Mouse (Mus musculus): ENCODE measurements around the gene Cavin2.

The Cavin2 gene

DNA sequence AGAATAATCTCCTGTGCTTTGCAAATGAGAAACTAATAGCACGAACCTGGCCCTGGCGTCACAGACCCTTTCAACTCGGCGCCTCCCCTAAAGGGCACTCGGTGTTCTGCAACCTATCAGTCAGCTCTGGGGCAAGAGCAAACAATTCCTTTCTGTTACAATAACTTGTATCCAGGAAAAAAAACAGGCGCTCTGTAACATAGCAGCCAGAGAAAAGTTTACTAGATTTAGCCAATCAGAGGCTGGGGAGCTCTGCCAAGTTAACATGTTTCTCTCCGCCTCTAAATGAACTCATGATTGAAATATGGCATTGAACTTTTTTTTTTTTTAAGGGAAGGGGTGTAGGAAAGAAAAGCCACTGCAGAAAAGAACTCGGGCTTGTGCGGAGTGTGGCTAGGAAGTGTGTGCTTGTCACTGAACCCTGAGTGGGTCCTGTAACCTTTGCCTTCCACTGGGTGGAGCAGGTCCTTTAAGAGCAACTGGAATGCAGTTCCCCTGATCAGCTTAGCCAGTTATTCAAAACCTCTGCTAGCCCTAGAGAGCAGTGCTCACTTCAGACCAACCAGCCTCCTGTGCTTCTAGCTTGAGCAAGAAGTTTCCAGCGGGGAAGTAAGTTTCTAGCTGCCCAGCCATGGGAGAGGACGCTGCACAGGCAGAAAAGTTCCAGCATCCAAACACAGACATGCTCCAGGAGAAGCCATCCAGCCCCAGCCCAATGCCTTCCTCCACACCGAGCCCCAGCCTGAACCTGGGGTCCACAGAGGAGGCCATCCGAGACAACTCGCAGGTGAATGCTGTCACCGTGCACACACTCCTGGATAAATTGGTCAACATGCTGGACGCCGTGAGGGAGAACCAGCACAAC is at the start of gene Cavin2:
Gene Cavin2, plus strand, starts transcription at position 372 of the 865 bp plus-strand sequence.
- peak; percentile 39 for DNase-seq (ENCODE audit: low spot score)

DNA sequence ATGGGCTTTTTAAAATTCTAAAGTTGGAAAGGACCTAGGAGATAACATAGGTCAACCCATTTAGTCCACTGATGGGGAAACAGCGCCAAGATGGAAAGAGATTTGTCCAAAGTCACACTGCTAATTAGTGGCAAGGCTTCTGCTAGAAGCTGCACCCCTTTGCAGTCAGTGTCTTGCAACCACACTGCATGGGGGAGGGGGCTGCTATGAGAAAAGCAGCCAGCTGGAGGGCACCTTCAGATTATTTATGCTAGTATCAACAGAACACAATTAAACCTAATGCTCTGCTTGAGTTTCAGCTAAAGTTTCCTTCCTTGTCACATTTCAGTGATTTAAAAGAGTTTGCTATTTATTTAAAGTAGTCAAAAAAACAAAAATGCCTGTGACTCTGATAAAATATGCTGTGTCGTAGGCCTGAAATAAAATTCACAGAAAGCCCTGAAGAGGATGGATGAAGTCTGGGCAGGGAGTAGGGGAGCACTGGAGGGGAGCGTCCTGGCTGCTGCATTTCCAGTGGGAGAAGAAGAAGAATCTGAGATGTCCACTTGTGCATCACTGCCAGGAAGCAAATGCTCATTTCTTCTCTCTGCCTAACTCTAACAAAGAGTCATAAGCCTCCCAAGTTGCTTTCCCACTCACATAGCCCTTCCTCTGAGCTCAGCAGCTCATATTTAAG is 47.5 kb upstream of the Cavin2 start:
- no peak for DNase-seq (ENCODE audit: low spot score)

DNA sequence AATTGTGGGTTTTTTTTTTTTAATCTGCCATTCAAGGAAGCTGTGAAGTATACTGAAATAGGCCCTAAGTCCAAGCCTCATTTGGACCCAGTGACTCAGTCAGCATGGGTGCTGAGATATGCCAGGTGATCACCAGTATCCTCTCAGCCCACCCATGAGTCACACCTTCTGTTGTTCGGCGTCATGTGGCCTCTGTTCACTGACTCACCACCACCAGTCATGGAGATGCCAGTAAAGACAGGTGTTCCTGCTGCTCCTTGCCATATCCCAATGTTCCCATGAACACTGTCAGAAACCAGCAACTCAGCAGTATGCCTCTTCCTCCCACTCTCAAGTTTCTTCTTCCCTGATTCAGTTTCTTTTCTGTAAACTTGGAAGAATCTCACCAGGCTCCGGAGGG is 45.6 kb upstream of the Cavin2 start:
- no peak for DNase-seq (ENCODE audit: low spot score)

GRCm38 (mm10) chr1:51243869-51244268 is 45.1 kb upstream of the Cavin2 start:
- DNase-seq (ENCODE audit: low spot score) = no peak

DNA sequence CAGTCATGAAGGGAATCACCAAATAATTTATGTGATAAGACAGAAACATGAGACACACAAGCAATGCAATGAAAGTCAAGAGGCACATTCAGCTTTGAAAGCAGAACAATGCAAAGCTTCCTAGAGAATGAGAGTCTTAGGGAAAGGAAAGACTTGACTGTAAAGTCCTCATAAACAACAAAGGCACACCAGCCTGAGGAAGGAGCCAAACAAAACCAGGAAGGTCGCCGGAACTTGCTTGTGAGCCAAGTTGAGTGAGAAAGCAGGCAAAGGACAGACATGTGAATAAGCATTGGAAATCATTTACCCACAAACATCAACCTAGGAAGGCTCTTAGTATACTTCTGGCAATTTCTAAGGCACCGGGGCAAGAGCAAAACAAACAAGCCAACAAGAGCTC is 43.5 kb upstream of the Cavin2 start:
- no peak for DNase-seq (ENCODE audit: low spot score)

DNA sequence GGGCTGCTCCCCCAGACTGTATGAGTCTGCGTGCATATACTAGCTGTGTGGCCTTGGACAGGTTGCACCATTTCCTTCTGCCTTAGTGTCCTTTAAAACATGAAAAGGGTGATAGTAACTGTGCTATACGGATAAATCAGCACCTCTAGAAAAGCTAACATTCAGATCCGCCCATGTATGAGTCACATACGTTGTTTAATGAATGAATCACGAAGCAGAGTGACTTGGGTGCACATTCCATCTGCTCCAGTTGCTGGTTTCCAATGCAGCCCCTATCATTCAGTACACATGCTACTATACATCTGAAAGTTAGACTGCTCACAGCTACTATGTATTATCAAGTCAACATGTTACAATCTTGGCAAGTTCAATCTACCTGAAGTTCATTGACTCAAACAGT is 38.6 kb upstream of the Cavin2 start:
- DNase-seq (ENCODE audit: low spot score) = no peak

DNA sequence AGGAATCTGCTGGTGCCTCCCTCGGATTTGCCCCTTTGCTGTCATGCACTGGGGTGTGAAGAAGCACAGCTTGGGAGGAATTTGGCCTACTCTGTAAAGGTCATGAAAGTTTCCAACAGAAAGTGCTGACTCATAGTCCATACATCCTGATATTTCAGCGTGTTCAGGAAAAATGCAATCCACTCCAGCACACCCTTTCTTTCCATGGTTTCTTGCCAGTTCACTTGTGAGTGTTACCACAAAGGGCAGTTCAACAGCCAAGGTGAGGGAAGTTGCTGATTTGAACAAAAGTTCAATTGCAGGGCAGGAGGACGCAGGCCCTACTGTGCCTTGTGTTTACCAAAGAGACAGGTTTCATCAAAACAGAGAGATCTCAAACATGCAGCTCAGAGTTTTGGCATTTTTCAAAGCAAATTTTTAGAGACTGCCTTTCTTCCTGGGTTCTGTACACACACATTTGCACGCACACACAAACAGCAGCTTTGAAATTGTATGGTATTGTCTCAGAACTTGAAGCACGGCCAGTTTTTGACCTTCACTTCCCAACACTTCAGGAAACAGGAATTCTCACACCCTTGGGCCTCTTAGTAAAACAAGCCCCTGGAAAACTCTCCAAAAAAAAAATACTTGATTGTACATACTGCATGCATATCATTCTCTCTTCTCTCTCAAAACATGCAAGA is 23.7 kb upstream of the Cavin2 start:
- DNase-seq (ENCODE audit: low spot score) = peak; percentile 52

DNA sequence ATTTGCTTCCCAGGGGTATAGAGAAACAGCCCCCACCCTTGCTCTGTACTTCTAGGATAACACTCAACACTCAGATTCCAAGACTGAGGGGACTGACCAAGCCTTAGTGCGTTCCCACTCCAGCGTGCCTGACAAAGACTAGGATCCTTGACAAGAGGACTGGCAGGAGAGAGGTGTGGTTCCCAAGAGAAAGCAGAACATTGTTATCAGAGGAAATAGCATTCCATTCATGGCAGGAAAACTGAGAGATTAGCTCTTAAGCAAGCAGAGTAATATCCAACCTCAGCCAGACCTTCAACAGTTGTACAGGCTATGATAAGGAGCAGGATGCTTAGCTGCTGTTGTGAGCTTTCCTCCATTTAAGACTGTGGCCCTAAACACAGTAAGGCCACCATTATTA is 23.0 kb upstream of the Cavin2 start:
- DNase-seq (ENCODE audit: low spot score) = no peak

- DNase-seq (ENCODE audit: low spot score) = peak; percentile 38
Observed at GRCm38 (mm10) chr1:51267125-51267524, 21.8 kb upstream of the Cavin2 start.

DNA sequence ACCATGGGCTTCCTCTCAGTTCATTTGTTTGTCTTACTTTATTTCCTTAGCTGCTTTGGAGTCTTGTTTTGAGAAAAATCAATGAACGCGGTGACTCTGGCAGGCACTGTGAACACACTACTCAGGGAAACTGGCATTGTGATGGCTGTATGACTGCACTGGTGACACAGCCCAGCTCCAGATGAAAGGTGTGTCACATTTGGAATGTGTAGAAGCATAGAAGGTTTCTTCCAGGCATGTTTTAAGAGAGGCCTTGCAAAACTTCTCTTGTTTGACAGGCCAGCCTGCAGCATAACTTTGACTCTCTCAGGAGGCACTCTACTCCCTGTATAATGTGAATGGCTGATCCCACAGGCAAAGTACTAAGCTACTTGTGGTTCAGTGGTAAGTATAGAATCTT is 20.7 kb upstream of the Cavin2 start:
- no peak for DNase-seq (ENCODE audit: low spot score)

GRCm38 (mm10) chr1:51270196-51270935 is 18.6 kb upstream of the Cavin2 start:
- no peak for DNase-seq (ENCODE audit: low spot score)

DNA sequence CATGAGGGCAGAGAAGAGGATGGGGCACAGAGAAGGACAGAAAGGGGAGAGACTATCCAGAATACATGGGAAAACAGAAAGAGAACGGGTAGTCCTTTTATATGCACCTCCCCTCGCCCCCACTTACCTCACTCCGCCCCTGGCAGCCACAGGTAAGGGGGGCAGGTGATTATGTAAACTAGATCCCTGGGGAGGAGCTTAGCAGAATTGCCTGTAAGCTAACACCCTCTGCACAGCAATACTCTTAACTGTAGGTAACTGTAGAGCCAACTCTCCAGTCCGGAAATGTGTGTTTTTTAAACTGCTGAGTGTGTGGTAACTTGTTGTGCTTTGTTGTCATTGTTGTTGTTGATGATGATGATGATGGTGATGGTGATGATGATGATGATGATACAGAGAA is 17.1 kb upstream of the Cavin2 start:
- DNase-seq (ENCODE audit: low spot score) = no peak

DNA sequence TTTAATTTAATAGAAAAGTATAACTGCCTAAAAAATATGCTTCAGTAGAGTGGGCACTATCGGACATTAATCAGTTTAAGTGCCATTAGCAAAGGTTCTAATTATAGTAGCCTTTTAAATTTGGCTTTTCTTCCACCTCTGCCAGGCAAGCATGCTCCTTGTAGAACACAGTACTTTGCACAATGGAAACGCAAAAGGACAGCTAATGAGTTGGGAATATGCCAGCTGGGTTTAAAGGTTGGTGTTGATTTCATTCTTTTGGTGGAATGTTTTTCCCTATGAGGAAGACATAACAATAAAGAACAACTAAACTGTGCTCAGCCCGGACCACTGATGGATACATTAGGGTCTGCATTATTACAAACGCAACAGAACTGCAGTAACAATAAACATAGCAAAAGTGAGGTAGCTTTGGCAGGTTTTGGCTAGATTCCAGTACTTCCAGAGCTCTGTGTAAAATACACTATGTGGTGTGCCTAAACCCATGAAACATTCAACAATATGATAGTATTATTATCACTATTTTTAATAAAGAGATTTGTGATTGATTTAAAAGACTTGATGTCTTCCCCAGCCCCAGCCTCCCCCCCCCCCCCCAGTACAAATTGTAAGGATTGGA is 16.2 kb upstream of the Cavin2 start:
- no peak for DNase-seq (ENCODE audit: low spot score)

GRCm38 (mm10) chr1:51277879-51278567 is 10.9 kb upstream of the Cavin2 start:
- DNase-seq (ENCODE audit: low spot score) = no peak

DNA sequence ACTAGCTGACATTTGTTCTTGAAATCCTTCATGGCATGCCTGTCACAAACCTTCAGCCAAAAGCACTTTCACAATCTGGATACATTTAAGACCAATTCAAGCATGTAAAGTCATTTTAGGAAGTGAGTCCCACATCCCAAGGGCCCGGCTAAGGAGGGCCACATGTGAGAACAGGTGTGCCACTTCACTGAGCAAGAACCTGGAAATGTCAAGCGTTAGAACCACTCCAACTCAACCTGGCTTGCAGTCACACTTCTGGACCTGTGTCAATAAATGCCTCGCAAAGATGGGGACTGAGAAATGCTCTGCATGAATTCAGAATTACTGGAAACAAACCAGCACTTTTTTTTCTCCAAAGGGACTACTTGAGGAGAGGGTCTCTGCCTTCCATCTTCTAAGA is 725 bp upstream of the Cavin2 start:
- no peak for DNase-seq (ENCODE audit: low spot score)

DNA sequence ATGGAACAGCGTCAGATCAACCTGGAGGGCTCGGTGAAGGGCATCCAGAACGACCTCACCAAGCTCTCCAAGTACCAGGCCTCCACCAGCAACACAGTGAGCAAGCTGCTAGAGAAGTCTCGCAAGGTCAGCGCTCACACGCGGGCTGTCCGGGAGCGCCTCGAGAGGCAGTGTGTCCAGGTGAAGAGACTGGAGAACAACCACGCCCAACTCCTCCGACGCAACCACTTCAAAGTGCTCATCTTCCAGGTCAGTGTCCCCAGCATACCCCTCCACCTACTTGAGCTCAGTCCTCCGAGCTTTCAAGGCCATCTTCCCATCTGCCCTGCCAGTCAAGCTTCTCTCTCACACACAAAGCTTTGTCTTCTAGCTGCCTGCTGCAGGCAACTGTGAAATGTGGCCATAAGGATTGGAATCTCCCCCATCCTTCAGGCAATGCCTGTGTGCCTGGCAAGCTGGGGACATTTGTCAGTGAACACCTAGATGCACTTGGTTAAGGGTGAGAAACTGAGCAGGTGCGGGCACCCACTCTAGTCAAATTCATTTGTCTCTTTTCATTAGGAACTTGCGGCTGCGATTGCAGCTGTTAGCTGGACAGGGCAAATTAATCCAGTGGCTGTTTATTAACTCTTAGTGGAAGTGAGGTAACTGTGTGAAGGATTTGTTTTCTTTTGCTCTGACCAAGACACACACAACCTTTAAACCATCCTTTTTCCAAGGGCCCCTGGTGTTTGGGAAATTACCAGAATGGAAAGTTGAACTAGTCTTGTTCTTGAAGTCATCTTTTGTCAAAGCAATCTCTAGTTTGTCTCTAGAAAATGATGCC is 907 bp downstream of the Cavin2 start:
- no peak for DNase-seq (ENCODE audit: low spot score)

DNA sequence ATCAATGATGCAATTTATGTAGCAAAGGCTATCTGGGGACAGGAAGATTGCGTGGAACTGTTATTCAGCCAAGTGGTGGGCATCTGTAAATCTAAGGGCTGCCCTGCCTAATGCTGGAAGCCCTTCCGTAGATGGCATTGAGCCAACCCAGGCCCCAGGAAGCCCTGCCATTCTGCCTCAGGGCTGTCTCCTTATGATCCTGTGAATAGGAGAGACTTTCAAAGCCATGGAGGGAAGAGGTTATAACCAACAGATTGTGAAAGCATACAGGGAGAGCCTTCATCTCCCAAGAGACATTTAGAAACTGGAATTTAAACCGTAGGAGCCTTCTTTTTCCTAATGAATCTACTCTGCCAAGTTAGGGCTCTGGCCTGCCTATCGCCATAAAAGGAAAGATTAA is 1.7 kb downstream of the Cavin2 start:
- DNase-seq (ENCODE audit: low spot score) = no peak

DNA sequence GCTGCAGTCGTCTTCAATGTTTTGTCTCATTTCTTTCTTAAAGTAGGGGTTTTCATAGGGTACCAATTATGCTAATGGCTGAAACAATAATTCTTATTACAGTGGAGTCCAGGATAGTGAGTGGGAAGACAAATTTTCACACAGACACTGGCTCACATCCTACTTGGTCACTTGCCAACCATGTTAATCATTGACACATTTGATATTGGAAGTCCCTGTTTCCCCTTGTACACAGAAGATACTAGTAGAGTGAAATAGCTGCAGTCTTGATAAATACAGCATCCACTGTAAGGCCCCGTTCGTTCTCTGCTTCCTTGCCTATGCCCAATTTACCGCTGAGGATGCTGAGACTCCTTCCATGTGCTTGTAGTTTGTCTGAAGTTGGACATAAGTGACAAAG is 3.4 kb downstream of the Cavin2 start:
- no peak for DNase-seq (ENCODE audit: low spot score)

GRCm38 (mm10) chr1:51300295-51300930 is 11.5 kb downstream of the Cavin2 start:
- DNase-seq (ENCODE audit: low spot score) = no peak

GRCm38 (mm10) chr1:51307056-51307455 is 18.1 kb downstream of the Cavin2 start:
- DNase-seq (ENCODE audit: low spot score) = no peak
